8 mouse cellular contexts compared by ENCODE assay signal in genomic region chr6:113482477-113483099, GRCm38 (mm10). TPM values are rescaled to one million over a fixed set of nuclear protein-coding genes. Genes with fewer than 3 reads are reported as not detected.
DNase-seq lines count a peak whose midpoint lies in the region; ATAC-seq and TF ChIP-seq lines count a peak whose summit lies in the region.

No protein-coding gene starts in this region.

- peak overlapping the region; percentile 78 for H3K9ac ChIP-seq in MEL (ENCODE audit: control insufficient read depth, low read depth, low read length, poor library complexity, severe bottlenecking)
- peak overlapping the region; percentile 62 for H3K9ac ChIP-seq in kidney, embryonic 15.5 days
- H3K9ac ChIP-seq in lung, postnatal 0 days (replicated peaks; ENCODE audit: low read depth): peak overlapping the region; percentile 29; the same call in 1 of the 2 replicates

- peak in 1 of 2 experiments; percentile 48; a peak in 2 of 4 replicates for TF ChIP-seq POLR2A in MEL (IDR thresholded peaks at IDR 0.05; ENCODE audit: control insufficient read depth in 1 of 2, insufficient read depth in 1 of 2, low read depth in 1 of 2, low read length in 2 of 2, poor library complexity in 1 of 2)

- peak overlapping the region; percentile 62 for H3K27ac ChIP-seq in MEL (ENCODE audit: control insufficient read depth, low read depth, low read length)
- H3K27ac ChIP-seq in heart, embryonic 10.5 days: peak overlapping the region; percentile 93
- H3K27ac ChIP-seq in kidney, embryonic 15.5 days: peak overlapping the region; percentile 88
- peak overlapping the region; percentile 80 for H3K27ac ChIP-seq in lung, postnatal 0 days (ENCODE audit: low read length)

- peaks cover 0 to 16% of the 10 kb centered on the region in 2 experiments; a peak in 2 of 4 replicates for H3K36me3 ChIP-seq in MEL (ENCODE audit: control insufficient read depth in 1 of 2, insufficient read depth in 2 of 2, low read length in 2 of 2)
- peaks cover 6% of the 10 kb centered on the region; the same call in 1 of the 2 replicates for H3K36me3 ChIP-seq in heart, embryonic 10.5 days
- 0 out of 2 replicates have a peak, but pooled peaks cover 1% of the 10 kb centered on the region for H3K36me3 ChIP-seq in kidney, embryonic 15.5 days
- H3K36me3 ChIP-seq in lung, postnatal 0 days (ENCODE audit: insufficient read depth, low read length): no peaks in the 10 kb centered on the region

- peaks cover 2% of the 10 kb centered on the region in 2 experiments; a peak in 1 of 4 replicates for H3K27me3 ChIP-seq in MEL (ENCODE audit: control insufficient read depth in 1 of 2, insufficient read depth in 2 of 2, low read length in 2 of 2)
- peaks cover 45% of the 10 kb centered on the region for H3K27me3 ChIP-seq in heart, embryonic 10.5 days (ENCODE audit: insufficient read depth, poor library complexity, severe bottlenecking)
- H3K27me3 ChIP-seq in kidney, embryonic 15.5 days: peaks cover 22% of the 10 kb centered on the region
- no peaks in the 10 kb centered on the region for H3K27me3 ChIP-seq in lung, postnatal 0 days (replicated peaks; ENCODE audit: insufficient read depth, low read length)

- peak overlapping the region; percentile 92 for H3K4me2 ChIP-seq in kidney, embryonic 15.5 days
- peak overlapping the region; percentile 68 for H3K4me2 ChIP-seq in lung, postnatal 0 days (replicated peaks; ENCODE audit: low read depth, low read length)

- WGBS in heart, embryonic 10.5 days: 1% methylated on average over 65 of the region's 65 CpGs
- WGBS in kidney, embryonic 15.5 days: 2% methylated on average over 65 of the region's 65 CpGs
- WGBS in lung, postnatal 0 days: 4% methylated on average over 53 of the region's 65 CpGs

- TF ChIP-seq RAD21 in MEL (IDR thresholded peaks at IDR 0.05; ENCODE audit: low read depth, low read length): no peak

- ATAC-seq in CD4-positive, CD25-positive, alpha-beta regulatory T cell, adult 4 months: peak; percentile 43
- peak; percentile 53 for ATAC-seq in kidney, embryonic 15.5 days (replicated peaks; ENCODE audit: low FRiP score)
- peak; percentile 54 for ATAC-seq in lung, postnatal 0 days

- TF ChIP-seq EP300 in MEL (IDR thresholded peaks at IDR 0.05; ENCODE audit: low read depth in 1 of 2, low read length in 2 of 2): no peak
- no peak for TF ChIP-seq EP300 in lung, postnatal 0 days (IDR thresholded peaks at IDR 0.05)

- H3K4me1 ChIP-seq in MEL (ENCODE audit: control insufficient read depth in 1 of 2, insufficient read depth in 2 of 2, low read length in 2 of 2): peaks cover 6 to 18% of the 10 kb centered on the region in 2 experiments
- H3K4me1 ChIP-seq in heart, embryonic 10.5 days: peaks cover 29% of the 10 kb centered on the region
- peaks cover 41% of the 10 kb centered on the region for H3K4me1 ChIP-seq in kidney, embryonic 15.5 days
- H3K4me1 ChIP-seq in lung, postnatal 0 days (ENCODE audit: insufficient read depth, low read depth, low read length): no peaks in the 10 kb centered on the region; the same call in 1 of the 2 replicates

- DNase-seq in MEL (ENCODE audit: low read depth, low spot score): peak; percentile 75
- peak; percentile 43 for DNase-seq in embryo, embryonic 10 days (ENCODE audit: low spot score)
- peak; percentile 85 for DNase-seq in heart, embryonic 10.5 days (ENCODE audit: low spot score)
- DNase-seq in lung, postnatal 0 days (ENCODE audit: low spot score): no peak
- DNase-seq in right cerebral cortex, postnatal 4 days: peak; percentile 49
- no peak for DNase-seq in frontal cortex, adult 2 months (ENCODE audit: extremely low spot score in 1 of 2, low spot score in 1 of 2)

- H3K79me2 ChIP-seq in MEL (ENCODE audit: control insufficient read depth, insufficient read depth, low read length, poor library complexity): 0 out of 2 replicates have a peak, but pooled peaks cover 2% of the 10 kb centered on the region

- TF ChIP-seq CTCF in MEL (IDR thresholded peaks at IDR 0.05 in 2 of 3, conservative IDR thresholded peaks at IDR 0.05 in 1 of 3; ENCODE audit: control insufficient read depth in 1 of 3, insufficient read depth in 1 of 3, low read depth in 2 of 3, low read length in 3 of 3, poor library complexity in 1 of 3, severe bottlenecking in 1 of 3): no peak
- peak; percentile 38; the same call in 1 of the 2 replicates for TF ChIP-seq CTCF in lung, postnatal 0 days (IDR thresholded peaks at IDR 0.05)

- H3K4me3 ChIP-seq in MEL (ENCODE audit: control insufficient read depth in 1 of 2, insufficient read depth in 1 of 2, low read depth in 2 of 2, low read length in 2 of 2): peak overlapping the region; percentile 73
- H3K4me3 ChIP-seq in heart, embryonic 10.5 days: peak overlapping the region; percentile 77
- H3K4me3 ChIP-seq in kidney, embryonic 15.5 days (replicated peaks): peak overlapping the region; percentile 65
- peak overlapping the region; percentile 49 for H3K4me3 ChIP-seq in lung, postnatal 0 days (ENCODE audit: low read depth, low read length)

- no peaks in the 10 kb centered on the region for H3K9me3 ChIP-seq in MEL (replicated peaks; ENCODE audit: insufficient read depth, low read length)
- no peaks in the 10 kb centered on the region for H3K9me3 ChIP-seq in heart, embryonic 10.5 days
- no peaks in the 10 kb centered on the region for H3K9me3 ChIP-seq in kidney, embryonic 15.5 days (replicated peaks)
- no peaks in the 10 kb centered on the region for H3K9me3 ChIP-seq in lung, postnatal 0 days (ENCODE audit: low read length)

TF ChIP-seq in MEL, 35 proteins besides CTCF, POLR2A, EP300 and RAD21:
- TF ChIP-seq MXI1 (IDR thresholded peaks at IDR 0.05; ENCODE audit: low read depth, low read length) (peak; percentile 5; the same call in 1 of the 2 replicates), MEF2A (IDR thresholded peaks at IDR 0.05; ENCODE audit: extremely low read depth, insufficient replicate concordance, low read depth, low read length, poor library complexity, severe bottlenecking) (no peak)

RNA-seq across cellular contexts. Expression of gene Creld1, which starts 0.5 kb away (rescaled TPM):
- 1 to 10 TPM; 7.3 to 8.4 TPM for polyA plus RNA-seq in CD4-positive, CD25-positive, alpha-beta regulatory T cell, adult 4 months (2017; shearing (Covaris generic))
- 4.1 and 5.9 TPM in 2 replicates for total RNA-seq in MEL (2012; rRNA removed)
- polyA plus RNA-seq in MEL (2012; ENCODE audit: insufficient read depth in 1 of 2, insufficient read length in 2 of 2, low read depth in 1 of 2, low replicate concordance in 2 of 2, missing spikeins in 1 of 2): 10 to 100 TPM in 1 of 2 experiments, not detected in 1; 26.7 TPM
- 42.1 and 57.8 TPM in 2 replicates for polyA plus RNA-seq in heart, embryonic 10.5 days (2016; fragmentation: Nextera tagmentation; extraction: Ambion mirVana)
- 35.7 and 37.2 TPM in 2 replicates for polyA plus RNA-seq in kidney, embryonic 15.5 days (2015; fragmentation: Nextera tagmentation; extraction: Ambion mirVana)
- 25.5 and 27.2 TPM in 2 replicates for polyA plus RNA-seq in lung, postnatal 0 days (2015; fragmentation: Nextera tagmentation; extraction: Ambion mirVana)
- 64.3 and 65.2 TPM in 2 replicates for polyA plus RNA-seq in frontal cortex, adult 2 months (2012; rRNA removed)

RNA-seq across cellular contexts. Expression of gene Il17rc, which starts 11.4 kb away (rescaled TPM):
- not detected for polyA plus RNA-seq in CD4-positive, CD25-positive, alpha-beta regulatory T cell, adult 4 months (2017; shearing (Covaris generic))
- 0.52 and 1.2 TPM in 2 replicates for total RNA-seq in MEL (2012; rRNA removed)
- 1 to 10 TPM in 1 of 2 experiments, not detected in 1; 1.8 TPM for polyA plus RNA-seq in MEL (2012; ENCODE audit: insufficient read depth in 1 of 2, insufficient read length in 2 of 2, low read depth in 1 of 2, low replicate concordance in 2 of 2, missing spikeins in 1 of 2)
- polyA plus RNA-seq in heart, embryonic 10.5 days (2016; fragmentation: Nextera tagmentation; extraction: Ambion mirVana): 4.3 and 4.5 TPM in 2 replicates
- 18.5 and 19.6 TPM in 2 replicates for polyA plus RNA-seq in kidney, embryonic 15.5 days (2015; fragmentation: Nextera tagmentation; extraction: Ambion mirVana)
- polyA plus RNA-seq in lung, postnatal 0 days (2015; fragmentation: Nextera tagmentation; extraction: Ambion mirVana): 30.1 and 31.1 TPM in 2 replicates
- 6.6 and 7.4 TPM in 2 replicates for polyA plus RNA-seq in frontal cortex, adult 2 months (2012; rRNA removed)

RNA-seq across cellular contexts. Expression of gene Prrt3, which starts 19.1 kb away (rescaled TPM):
- not detected for polyA plus RNA-seq in CD4-positive, CD25-positive, alpha-beta regulatory T cell, adult 4 months (2017; shearing (Covaris generic))
- total RNA-seq in MEL (2012; rRNA removed): 0.08 TPM in 1 of 2 replicates, not detected in the other
- under 1 TPM in 1 of 2 experiments, not detected in 1; 0.10 TPM for polyA plus RNA-seq in MEL (2012; ENCODE audit: insufficient read depth in 1 of 2, insufficient read length in 2 of 2, low read depth in 1 of 2, low replicate concordance in 2 of 2, missing spikeins in 1 of 2)
- 0.32 and 0.41 TPM in 2 replicates for polyA plus RNA-seq in heart, embryonic 10.5 days (2016; fragmentation: Nextera tagmentation; extraction: Ambion mirVana)
- polyA plus RNA-seq in kidney, embryonic 15.5 days (2015; fragmentation: Nextera tagmentation; extraction: Ambion mirVana): 0.87 and 1.1 TPM in 2 replicates
- 0.20 and 0.30 TPM in 2 replicates for polyA plus RNA-seq in lung, postnatal 0 days (2015; fragmentation: Nextera tagmentation; extraction: Ambion mirVana)
- polyA plus RNA-seq in frontal cortex, adult 2 months (2012; rRNA removed): 30.2 and 31.0 TPM in 2 replicates

RNA-seq across cellular contexts. Expression of gene Il17re, which starts 24.3 kb away (rescaled TPM):
- 1 to 10 TPM in 1 of 2 experiments, not detected in 1; 1.2 TPM for polyA plus RNA-seq in CD4-positive, CD25-positive, alpha-beta regulatory T cell, adult 4 months (2017; shearing (Covaris generic))
- 0.13 TPM in 1 of 2 replicates, not detected in the other for total RNA-seq in MEL (2012; rRNA removed)
- not detected for polyA plus RNA-seq in MEL (2012; ENCODE audit: insufficient read depth in 1 of 2, insufficient read length in 2 of 2, low read depth in 1 of 2, low replicate concordance in 2 of 2, missing spikeins in 1 of 2)
- polyA plus RNA-seq in heart, embryonic 10.5 days (2016; fragmentation: Nextera tagmentation; extraction: Ambion mirVana): 1.9 and 3.6 TPM in 2 replicates
- 6.1 and 7.8 TPM in 2 replicates for polyA plus RNA-seq in kidney, embryonic 15.5 days (2015; fragmentation: Nextera tagmentation; extraction: Ambion mirVana)
- 16.2 and 19.4 TPM in 2 replicates for polyA plus RNA-seq in lung, postnatal 0 days (2015; fragmentation: Nextera tagmentation; extraction: Ambion mirVana)
- 0.27 and 0.36 TPM in 2 replicates for polyA plus RNA-seq in frontal cortex, adult 2 months (2012; rRNA removed)

RNA-seq across cellular contexts. Expression of gene Jagn1, which starts 40.2 kb away (rescaled TPM):
- polyA plus RNA-seq in CD4-positive, CD25-positive, alpha-beta regulatory T cell, adult 4 months (2017; shearing (Covaris generic)): 10 to 100 TPM; 54.9 to 66.3 TPM
- total RNA-seq in MEL (2012; rRNA removed): 82.8 and 95.6 TPM in 2 replicates
- 10 to 100 TPM in 1 of 2 experiments, not detected in 1; 80.6 TPM for polyA plus RNA-seq in MEL (2012; ENCODE audit: insufficient read depth in 1 of 2, insufficient read length in 2 of 2, low read depth in 1 of 2, low replicate concordance in 2 of 2, missing spikeins in 1 of 2)
- 79.5 and 89.1 TPM in 2 replicates for polyA plus RNA-seq in heart, embryonic 10.5 days (2016; fragmentation: Nextera tagmentation; extraction: Ambion mirVana)
- polyA plus RNA-seq in kidney, embryonic 15.5 days (2015; fragmentation: Nextera tagmentation; extraction: Ambion mirVana): 104 and 111 TPM in 2 replicates
- polyA plus RNA-seq in lung, postnatal 0 days (2015; fragmentation: Nextera tagmentation; extraction: Ambion mirVana): 57.8 and 60.1 TPM in 2 replicates
- polyA plus RNA-seq in frontal cortex, adult 2 months (2012; rRNA removed): 52.3 and 55.4 TPM in 2 replicates

Comparison
In these comparisons a context has a peak if more than half of its experiments do, and no peak if none do; other contexts are left out.
1. DNase-seq: peak in MEL (single experiment), embryo, embryonic 10 days (single experiment), heart, embryonic 10.5 days (single experiment) and right cerebral cortex, postnatal 4 days (single experiment); none in lung, postnatal 0 days (single experiment) and frontal cortex, adult 2 months (0 of 2).
2. RNA of gene Prrt3, which starts 19.1 kb away (polyA plus RNA-seq): 30.2 to 31.0 TPM in frontal cortex, adult 2 months; 0.87 to 1.1 TPM in kidney, embryonic 15.5 days, 0.32 to 0.41 TPM in heart, embryonic 10.5 days, 0.20 to 0.30 TPM in lung, postnatal 0 days, 0.10 TPM in MEL and not detected in CD4-positive, CD25-positive, alpha-beta regulatory T cell, adult 4 months; every median in the first group is over 10 times any median in the second.
3. Peak in every context shown above with its lines, with median percentiles within 50 percentile points of each other: ATAC-seq, H3K27ac ChIP-seq, H3K4me3 ChIP-seq and H3K9ac ChIP-seq.